Mouse (Mus musculus) hindbrain, embryonic 16.5 days (tissue): ENCODE measurements at regions not wholly inside any gene's neighbourhood (a gene's known extent, or its start where the extent isn't known, plus 50 kb on each side); places are given as distances from the start of the nearest gene placed in this dataset.
"Not testable (repeated sequence)": the region's sequence is repeated elsewhere in the genome, so short reads cannot be mapped to it uniquely, and the experiment has no call there.

Experiments used
- ATAC-seq: fragments of 200-750 bp; cut with Nextera tagmentation; 2 replicates; pipeline ENCODE4 v1.8.0; 2017; ENCODE audit warnings: moderate TSS enrichment, moderate library complexity
- H3K27ac ChIP-seq: fragments of 300-500 bp; sonication (generic); 2 replicates; pipeline ENCODE4 v1.5.1; 2014; ENCODE audit warnings: low read depth, mild to moderate bottlenecking, control low read depth, low read length, moderate library complexity
- H3K27me3 ChIP-seq: fragments of 300-500 bp; sonication (generic); replicated peaks from 2 replicates; pipeline ENCODE4 v1.6.1; 2014; ENCODE audit warnings: low read length; ENCODE audit not compliant: control insufficient read depth, insufficient read depth
- H3K36me3 ChIP-seq: fragments of 300-500 bp; sonication (generic); 2 replicates; pipeline ENCODE4 v1.6.1; 2014; ENCODE audit warnings: mild to moderate bottlenecking, low read length, moderate library complexity, mixed read lengths; ENCODE audit not compliant: control insufficient read depth, insufficient read depth
- H3K4me1 ChIP-seq: fragments of 300-500 bp; sonication (generic); 2 replicates; pipeline ENCODE4 v1.6.1; 2014; ENCODE audit warnings: low read depth, low read length; ENCODE audit not compliant: control insufficient read depth, insufficient read depth
- H3K4me2 ChIP-seq: fragments of 300-500 bp; sonication (generic); 2 replicates; pipeline ENCODE4 v1.6.1; 2014; ENCODE audit warnings: mild to moderate bottlenecking, low read length, control low read depth, moderate library complexity
- H3K4me3 ChIP-seq: fragments of 300-500 bp; sonication (generic); 2 replicates; pipeline ENCODE4 v1.5.1; 2014; ENCODE audit warnings: mild to moderate bottlenecking, low read length, control low read depth, moderate library complexity
- H3K9ac ChIP-seq: fragments of 300-500 bp; sonication (generic); 2 replicates; pipeline ENCODE4 v1.6.1; 2014; ENCODE audit warnings: low read depth, mild to moderate bottlenecking, control low read depth, low read length, moderate library complexity
- H3K9me3 ChIP-seq: fragments of 300-500 bp; sonication (generic); 2 replicates; pipeline ENCODE4 v1.6.1; 2014; ENCODE audit warnings: mild to moderate bottlenecking, low read length, moderate library complexity; ENCODE audit not compliant: control insufficient read depth
- WGBS: fragments of 180-500 bp; shearing (Covaris S2); extraction: QIAGEN DNeasy Blood & Tissue Kit; methylation state at CpG from one replicate; pipeline ENCODE4 v1.1.7; 2014; 5-methylcytosine and 5-hydroxymethylcytosine counted together

- H3K4me3 ChIP-seq: no peak overlapping the region
- no peak overlapping the region for H3K4me2 ChIP-seq
- no peak for ATAC-seq
- no peak overlapping the region for H3K9ac ChIP-seq
- whole genome bisulfite sequencing: 52% methylated on average over 6 of the region's 6 CpGs
- no peaks in the 10 kb centered on the region for H3K36me3 ChIP-seq
- no peaks in the 10 kb centered on the region for H3K9me3 ChIP-seq
- no peaks in the 10 kb centered on the region for H3K27me3 ChIP-seq
- no peak overlapping the region for H3K27ac ChIP-seq
- H3K4me1 ChIP-seq: no peaks in the 10 kb centered on the region
Observed at GRCm38 (mm10) chr2:44513080-44513724, 414.3 kb downstream of the Gtdc1 start.

- no peaks in the 10 kb centered on the region for H3K36me3 ChIP-seq
- no peaks in the 10 kb centered on the region for H3K9me3 ChIP-seq
- H3K9ac ChIP-seq: no peak overlapping the region
- WGBS: 28% methylated on average over 8 of the region's 8 CpGs
- no peak overlapping the region for H3K27ac ChIP-seq
- H3K4me2 ChIP-seq: no peak overlapping the region
- no peak overlapping the region for H3K4me3 ChIP-seq
- no peaks in the 10 kb centered on the region for H3K27me3 ChIP-seq
- no peak; the same call in 1 of the 2 replicates for ATAC-seq
- no peaks in the 10 kb centered on the region for H3K4me1 ChIP-seq
Observed at GRCm38 (mm10) chr2:44512334-44512733, 415.1 kb downstream of the Gtdc1 start.

GRCm38 (mm10) chr2:44509101-44509500, 418.4 kb downstream of the Gtdc1 start:
- no peak overlapping the region for H3K4me2 ChIP-seq
- H3K4me3 ChIP-seq: no peak overlapping the region
- ATAC-seq: no peak
- WGBS: 79% methylated on average over 4 of the region's 4 CpGs
- H3K27ac ChIP-seq: no peak overlapping the region
- no peak overlapping the region for H3K9ac ChIP-seq
- no peaks in the 10 kb centered on the region for H3K36me3 ChIP-seq
- H3K9me3 ChIP-seq: peaks cover 2% of the 10 kb centered on the region; the same call in 1 of the 2 replicates
- no peaks in the 10 kb centered on the region for H3K4me1 ChIP-seq
- H3K27me3 ChIP-seq: no peaks in the 10 kb centered on the region

- Histone ChIP-seq H3K4me2 (no peak overlapping the region), H3K9ac (no peak overlapping the region), H3K4me3 (no peak overlapping the region), H3K27me3 (no peaks in the 10 kb centered on the region), H3K4me1 (no peaks in the 10 kb centered on the region), H3K9me3 (peaks cover 2% of the 10 kb centered on the region; the same call in 1 of the 2 replicates), H3K27ac (no peak overlapping the region), H3K36me3 (no peaks in the 10 kb centered on the region)
- no peak for ATAC-seq
- WGBS: 72% methylated on average over 6 of the region's 6 CpGs
Observed at GRCm38 (mm10) chr2:44504273-44504672, 423.2 kb downstream of the Gtdc1 start.

- H3K36me3 ChIP-seq, H3K4me1 ChIP-seq: not testable (repeated sequence)
- WGBS: 90% methylated on average over 1 of the region's 1 CpGs
Observed at GRCm38 (mm10) chr2:44490806-44491205, 436.7 kb downstream of the Gtdc1 start.

GRCm38 (mm10) chr2:44490230-44490629, 437.2 kb downstream of the Gtdc1 start:
- Histone ChIP-seq H3K36me3 (no peaks in the 10 kb centered on the region), H3K27me3 (no peaks in the 10 kb centered on the region), H3K9me3 (no peaks in the 10 kb centered on the region), H3K4me2 (no peak overlapping the region), H3K4me1 (no peaks in the 10 kb centered on the region), H3K9ac (no peak overlapping the region), H3K27ac (no peak overlapping the region), H3K4me3 (no peak overlapping the region)
- no peak for ATAC-seq
- 91% methylated on average over 4 of the region's 4 CpGs for WGBS

More at GRCm38 (mm10) chr2:44490806-44491205, 436.7 kb downstream of the Gtdc1 start:
- H3K27me3 ChIP-seq, H3K9me3 ChIP-seq, H3K9ac ChIP-seq, H3K4me2 ChIP-seq, H3K4me3 ChIP-seq, ATAC-seq, H3K27ac ChIP-seq: not testable (repeated sequence)

- Histone ChIP-seq H3K27ac (no peak overlapping the region), H3K4me3 (no peak overlapping the region), H3K9me3 (no peaks in the 10 kb centered on the region; the same call in 1 of the 2 replicates), H3K36me3 (no peaks in the 10 kb centered on the region), H3K4me2 (no peak overlapping the region), H3K4me1 (no peaks in the 10 kb centered on the region), H3K9ac (no peak overlapping the region), H3K27me3 (no peaks in the 10 kb centered on the region)
- no peak for ATAC-seq
- WGBS: 84% methylated on average over 14 of the region's 14 CpGs
Observed at GRCm38 (mm10) chr2:44485880-44486279, 441.6 kb downstream of the Gtdc1 start.

GRCm38 (mm10) chr2:44479746-44480145, 447.7 kb downstream of the Gtdc1 start:
- Histone ChIP-seq H3K27ac (no peak overlapping the region), H3K36me3 (no peaks in the 10 kb centered on the region), H3K9me3 (no peaks in the 10 kb centered on the region; the same call in 1 of the 2 replicates), H3K4me2 (no peak overlapping the region), H3K4me1 (no peaks in the 10 kb centered on the region), H3K4me3 (no peak overlapping the region), H3K27me3 (no peaks in the 10 kb centered on the region), H3K9ac (no peak overlapping the region)
- no peak for ATAC-seq
- 98% methylated on average over 5 of the region's 5 CpGs for WGBS

GRCm38 (mm10) chr2:44475456-44475855, 452.0 kb downstream of the Gtdc1 start:
- Histone ChIP-seq H3K4me2 (no peak overlapping the region), H3K36me3 (no peaks in the 10 kb centered on the region), H3K9me3 (no peaks in the 10 kb centered on the region), H3K4me3 (no peak overlapping the region), H3K9ac (no peak overlapping the region), H3K27ac (no peak overlapping the region), H3K4me1 (no peaks in the 10 kb centered on the region), H3K27me3 (no peaks in the 10 kb centered on the region)
- 82% methylated on average over 1 of the region's 1 CpGs for WGBS
- ATAC-seq: no peak
